Mouse (Mus musculus): ENCODE data around the gene Slc16a13. TPM values are rescaled to one million over a fixed set of nuclear protein-coding genes. Genes with fewer than 3 reads are reported as not detected.
"Not testable (repeated sequence)": the region's sequence is repeated elsewhere in the genome, so short reads cannot be mapped to it uniquely, and the experiment has no call there.

Gene Slc16a13
- polyA plus RNA-seq, 1 experiment from 2014 or later = 6.9 TPM

DNA sequence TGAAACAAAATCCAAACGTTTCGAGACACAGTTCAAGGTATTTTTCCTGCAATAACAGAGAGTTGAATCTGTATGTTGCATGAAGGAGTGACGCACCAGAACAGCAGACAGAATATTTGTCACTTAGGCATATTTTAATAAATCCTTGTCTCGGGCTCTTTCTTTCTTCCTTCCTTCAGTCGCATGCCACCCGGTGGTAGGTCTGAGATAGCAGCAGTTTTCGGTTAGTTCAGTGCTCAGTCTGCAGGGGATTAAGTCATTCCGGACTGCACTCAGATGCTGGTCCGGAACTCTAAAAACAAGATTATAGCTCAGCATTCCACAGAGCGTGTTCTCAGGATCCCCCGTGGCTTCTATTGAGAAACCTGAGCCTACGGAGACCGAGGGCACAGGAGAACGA lies 41.5 kb downstream of the Slc16a13 start:
- Histone ChIP-seq H3K27ac (no peak overlapping the region), H3K9ac (no peak overlapping the region), H3K4me1 (no peaks in the 10 kb centered on the region), H3K27me3 (replicated peaks) (no peaks in the 10 kb centered on the region), H3K4me3 (replicated peaks) (no peak overlapping the region), H3K36me3 (no peaks in the 10 kb centered on the region), H3K9me3 (no peaks in the 10 kb centered on the region), H3K4me2 (no peak overlapping the region)
- no peak for ATAC-seq (ENCODE audit: insufficient read depth, low FRiP score, low read depth)
- 35% methylated on average over 14 of the region's 14 CpGs for WGBS

DNA sequence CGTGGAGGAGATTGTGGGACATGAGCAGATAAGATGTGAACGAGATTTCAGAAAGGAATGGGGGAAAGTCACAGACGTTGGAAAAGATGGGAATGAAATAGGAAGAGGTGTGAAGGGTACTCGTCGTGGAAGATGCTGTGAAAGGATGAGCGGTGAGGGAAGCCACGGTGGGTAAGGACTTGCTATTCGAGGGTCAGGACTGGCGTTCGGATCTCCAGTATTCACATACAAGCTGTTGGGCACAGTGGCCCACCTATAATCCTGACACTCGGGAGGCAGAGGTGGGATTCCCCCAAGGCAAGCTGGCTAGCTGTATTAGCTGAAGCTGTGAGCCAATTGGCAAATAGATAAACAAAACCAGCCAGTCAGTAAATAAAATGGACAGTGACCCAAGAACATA lies 42.1 kb downstream of the Slc16a13 start:
- no peak for ATAC-seq (ENCODE audit: insufficient read depth, low FRiP score, low read depth)
- Histone ChIP-seq H3K27ac (no peak overlapping the region), H3K36me3 (no peaks in the 10 kb centered on the region), H3K9me3 (no peaks in the 10 kb centered on the region), H3K4me3 (replicated peaks) (no peak overlapping the region), H3K27me3 (replicated peaks) (no peaks in the 10 kb centered on the region), H3K4me1 (no peaks in the 10 kb centered on the region), H3K4me2 (no peak overlapping the region), H3K9ac (no peak overlapping the region)
- WGBS = 73% methylated on average over 11 of the region's 11 CpGs

- H3K9ac ChIP-seq = no peak overlapping the region
- H3K9me3 ChIP-seq = no peaks in the 10 kb centered on the region
- no peak overlapping the region for H3K4me2 ChIP-seq
- H3K27me3 ChIP-seq (replicated peaks) = no peaks in the 10 kb centered on the region
- no peaks in the 10 kb centered on the region for H3K4me1 ChIP-seq
- 83% methylated on average over 11 of the region's 11 CpGs for WGBS
- no peak for ATAC-seq (ENCODE audit: insufficient read depth, low FRiP score, low read depth)
- H3K27ac ChIP-seq = no peak overlapping the region
- H3K4me3 ChIP-seq (replicated peaks) = no peak overlapping the region
- H3K36me3 ChIP-seq = no peaks in the 10 kb centered on the region
These were observed 42.6 kb downstream of the Slc16a13 start for GRCm38 (mm10) chr11:70178311-70178710.

- Histone ChIP-seq H3K9ac (no peak overlapping the region), H3K27me3 (replicated peaks) (no peaks in the 10 kb centered on the region), H3K36me3 (no peaks in the 10 kb centered on the region), H3K27ac (no peak overlapping the region), H3K9me3 (no peaks in the 10 kb centered on the region), H3K4me1 (no peaks in the 10 kb centered on the region), H3K4me3 (replicated peaks) (no peak overlapping the region), H3K4me2 (no peak overlapping the region)
- WGBS = 68% methylated on average over 8 of the region's 8 CpGs
- no peak for ATAC-seq (ENCODE audit: insufficient read depth, low FRiP score, low read depth)
These were observed 43.2 kb downstream of the Slc16a13 start for GRCm38 (mm10) chr11:70177647-70178046.

GRCm38 (mm10) chr11:70174491-70174890 lies 46.4 kb downstream of the Slc16a13 start:
- WGBS = 70% methylated on average over 4 of the region's 4 CpGs
- ATAC-seq (ENCODE audit: insufficient read depth, low FRiP score, low read depth) = no peak
- Histone ChIP-seq H3K27ac (no peak overlapping the region), H3K4me2 (no peak overlapping the region), H3K4me1 (no peaks in the 10 kb centered on the region), H3K27me3 (replicated peaks) (no peaks in the 10 kb centered on the region), H3K4me3 (replicated peaks) (no peak overlapping the region), H3K9ac (no peak overlapping the region), H3K9me3 (no peaks in the 10 kb centered on the region), H3K36me3 (no peaks in the 10 kb centered on the region)

GRCm38 (mm10) chr11:70172298-70172697 lies 48.6 kb downstream of the Slc16a13 start:
- Histone ChIP-seq H3K4me2 (no peak overlapping the region), H3K4me3 (replicated peaks) (no peak overlapping the region), H3K9me3 (no peaks in the 10 kb centered on the region), H3K27me3 (replicated peaks) (no peaks in the 10 kb centered on the region), H3K9ac (no peak overlapping the region), H3K4me1 (no peaks in the 10 kb centered on the region), H3K36me3 (no peaks in the 10 kb centered on the region), H3K27ac (no peak overlapping the region)
- ATAC-seq (ENCODE audit: insufficient read depth, low FRiP score, low read depth) = no peak
- 52% methylated on average over 5 of the region's 5 CpGs for WGBS

- no peak overlapping the region for H3K4me3 ChIP-seq (replicated peaks)
- H3K4me2 ChIP-seq = no peak overlapping the region
- H3K36me3 ChIP-seq = no peaks in the 10 kb centered on the region
- no peaks in the 10 kb centered on the region for H3K27me3 ChIP-seq (replicated peaks)
- H3K4me1 ChIP-seq = no peaks in the 10 kb centered on the region
- WGBS = 47% methylated on average over 3 of the region's 3 CpGs
- no peak overlapping the region for H3K9ac ChIP-seq
- H3K27ac ChIP-seq = no peak overlapping the region
- H3K9me3 ChIP-seq = no peaks in the 10 kb centered on the region
- no peak for ATAC-seq (ENCODE audit: insufficient read depth, low FRiP score, low read depth)
These were observed 49.0 kb downstream of the Slc16a13 start for GRCm38 (mm10) chr11:70171847-70172246.

- WGBS = 72% methylated on average over 7 of the region's 7 CpGs
- no peak for ATAC-seq (ENCODE audit: insufficient read depth, low FRiP score, low read depth)
These were observed 49.7 kb downstream of the Slc16a13 start for GRCm38 (mm10) chr11:70171181-70171580.

DNA sequence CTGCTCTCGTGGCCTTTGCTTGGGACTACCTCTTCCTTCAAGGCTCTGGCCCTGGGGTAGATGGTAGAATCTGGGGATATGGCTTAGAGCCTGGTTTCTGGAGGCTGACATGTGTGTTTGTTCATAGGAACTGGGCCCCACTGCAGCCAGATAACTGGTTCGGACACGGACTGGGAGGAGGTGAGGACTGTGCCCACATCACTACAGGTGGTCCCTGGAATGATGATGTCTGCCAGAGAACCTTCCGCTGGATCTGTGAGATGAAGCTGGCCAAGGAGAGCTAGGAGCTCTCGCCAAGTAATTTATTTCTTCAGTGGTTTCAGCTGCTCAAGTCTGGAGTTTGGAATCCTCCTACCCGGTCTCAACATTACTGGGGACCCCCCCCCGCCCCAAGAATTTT lies 50.6 kb downstream of the Slc16a13 start:
- no peaks in the 10 kb centered on the region for H3K27me3 ChIP-seq (replicated peaks)
- WGBS = 68% methylated on average over 7 of the region's 7 CpGs

More at GRCm38 (mm10) chr11:70171181-70171580, 49.7 kb downstream of the Slc16a13 start:
- Histone ChIP-seq H3K9ac (no peak overlapping the region), H3K27me3 (replicated peaks) (no peaks in the 10 kb centered on the region), H3K9me3 (no peaks in the 10 kb centered on the region), H3K4me3 (replicated peaks) (no peak overlapping the region), H3K27ac (no peak overlapping the region), H3K36me3 (no peaks in the 10 kb centered on the region), H3K4me2 (no peak overlapping the region), H3K4me1 (no peaks in the 10 kb centered on the region)

GRCm38 (mm10) chr11:70169471-70169870 lies 51.4 kb downstream of the Slc16a13 start:
- H3K27ac ChIP-seq; H3K4me3 ChIP-seq (replicated peaks); H3K36me3 ChIP-seq; ATAC-seq (ENCODE audit: insufficient read depth, low FRiP score, low read depth); H3K4me2 ChIP-seq; H3K9ac ChIP-seq; H3K4me1 ChIP-seq; H3K9me3 ChIP-seq; H3K27me3 ChIP-seq (replicated peaks): not testable (repeated sequence)
- WGBS = 83% methylated on average over 7 of the region's 7 CpGs

More for the DNA sequence above, 50.6 kb downstream of the Slc16a13 start:
- no peak for ATAC-seq (ENCODE audit: insufficient read depth, low FRiP score, low read depth)
- Histone ChIP-seq H3K9me3 (no peaks in the 10 kb centered on the region), H3K4me1 (no peaks in the 10 kb centered on the region), H3K27ac (no peak overlapping the region), H3K36me3 (no peaks in the 10 kb centered on the region), H3K4me2 (no peak overlapping the region), H3K9ac (no peak overlapping the region), H3K4me3 (replicated peaks) (no peak overlapping the region)

DNA sequence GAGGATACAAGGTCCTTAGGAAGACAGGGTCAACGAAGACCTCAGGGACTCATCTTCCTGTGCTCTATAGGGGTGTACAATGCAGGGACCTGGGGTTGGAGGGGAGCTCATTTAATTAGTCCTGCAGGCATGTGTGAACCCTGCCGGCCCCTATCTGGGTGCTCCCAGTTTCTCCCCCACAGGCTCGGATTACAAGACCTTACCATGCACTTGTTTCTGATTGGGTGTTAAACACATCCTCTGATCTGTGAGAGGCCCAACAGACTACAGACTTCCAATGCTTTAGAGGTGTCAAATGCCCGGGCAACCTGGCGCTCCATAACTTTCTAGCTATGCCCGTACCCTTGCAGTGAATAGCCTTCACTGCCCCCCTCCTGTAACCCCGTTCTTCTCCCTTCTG lies 52.7 kb downstream of the Slc16a13 start:
- Histone ChIP-seq H3K4me3 (replicated peaks) (no peak overlapping the region), H3K36me3 (no peaks in the 10 kb centered on the region), H3K4me1 (no peaks in the 10 kb centered on the region), H3K9ac (no peak overlapping the region), H3K27ac (no peak overlapping the region), H3K27me3 (replicated peaks) (no peaks in the 10 kb centered on the region), H3K9me3 (no peaks in the 10 kb centered on the region), H3K4me2 (no peak overlapping the region)
- ATAC-seq (ENCODE audit: insufficient read depth, low FRiP score, low read depth) = no peak
- WGBS = 46% methylated on average over 7 of the region's 7 CpGs

All from stomach, embryonic 15.5 days (tissue).